ENCODE assay signal across 8 mouse cellular contexts in the genomic region with DNA sequence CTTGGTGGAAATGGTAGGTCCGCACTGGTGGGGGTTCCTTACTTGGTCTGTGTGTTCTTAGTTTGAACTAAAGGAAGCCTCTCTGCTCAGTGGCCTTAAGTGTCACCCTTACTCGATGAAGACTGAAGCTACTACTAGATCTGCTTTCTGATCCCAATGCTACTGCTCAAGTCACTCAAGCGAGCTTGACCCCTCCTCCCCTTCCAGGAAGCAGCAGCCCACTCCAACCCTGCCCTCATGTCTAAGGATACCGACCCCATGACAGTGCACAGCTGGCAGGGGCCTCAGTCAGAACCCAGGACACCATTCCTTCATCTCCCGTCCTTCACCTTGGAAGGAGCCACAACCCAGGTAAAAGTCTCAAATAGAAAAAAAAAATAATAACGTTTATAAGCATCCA. TPM values are rescaled to one million over a fixed set of nuclear protein-coding genes. Genes with fewer than 3 reads are reported as not detected.
DNase-seq lines count a peak whose midpoint lies in the region; ATAC-seq and TF ChIP-seq lines count a peak whose summit lies in the region.

TSS of gene Cep170b (plus strand) at position 240 of the 400 bp plus-strand sequence.

- no peak within 1 kb of the TSS for H3K9ac ChIP-seq in MEL (ENCODE audit: control insufficient read depth, low read depth, low read length, poor library complexity, severe bottlenecking)
- 0 out of 2 replicates have a peak within 1 kb of the TSS, but pooled peaks have one; percentile 95 for H3K9ac ChIP-seq in midbrain, embryonic 13.5 days (replicated peaks)

- H3K9me3 ChIP-seq in MEL (replicated peaks; ENCODE audit: insufficient read depth, low read length): no peaks in the 10 kb centered on the region
- no peaks in the 10 kb centered on the region for H3K9me3 ChIP-seq in midbrain, embryonic 13.5 days

- H3K36me3 ChIP-seq in MEL (ENCODE audit: control insufficient read depth in 1 of 2, insufficient read depth in 2 of 2, low read length in 2 of 2): 0 out of 4 replicates have a peak, but pooled peaks cover 0 to 2% of the 10 kb centered on the region in 2 experiments
- peaks cover 6% of the 10 kb centered on the region; the same call in 1 of the 2 replicates for H3K36me3 ChIP-seq in midbrain, embryonic 13.5 days

- no peak for TF ChIP-seq POLR2A in MEL (IDR thresholded peaks at IDR 0.05; ENCODE audit: control insufficient read depth in 1 of 2, insufficient read depth in 1 of 2, low read depth in 1 of 2, low read length in 2 of 2, poor library complexity in 1 of 2)

- DNase-seq in gastrocnemius, adult 8-10 months (ENCODE audit: low spot score in 2 of 2): no peak
- DNase-seq in gastrocnemius, postnatal 25 days: no peak
- no peak for DNase-seq in MEL (ENCODE audit: low read depth, low spot score)
- no peak for DNase-seq in gonadal fat pad, adult 2 months (ENCODE audit: low read depth)
- peak; percentile 44 for DNase-seq in kidney, postnatal 14 days
- DNase-seq in testis, postnatal 14 days (ENCODE audit: low spot score): no peak
- DNase-seq in frontal cortex, postnatal 10 days (ENCODE audit: low spot score in 2 of 2): no peak

- no peak within 1 kb of the TSS for H3K27ac ChIP-seq in MEL (ENCODE audit: control insufficient read depth, low read depth, low read length)
- no peak within 1 kb of the TSS for H3K27ac ChIP-seq in midbrain, embryonic 13.5 days

- no peak for TF ChIP-seq EP300 in MEL (IDR thresholded peaks at IDR 0.05; ENCODE audit: low read depth in 1 of 2, low read length in 2 of 2)

- peaks cover 0 to 2% of the 10 kb centered on the region in 2 experiments; a peak in 1 of 4 replicates for H3K27me3 ChIP-seq in MEL (ENCODE audit: control insufficient read depth in 1 of 2, insufficient read depth in 2 of 2, low read length in 2 of 2)
- H3K27me3 ChIP-seq in midbrain, embryonic 13.5 days: peaks cover 38% of the 10 kb centered on the region

- ATAC-seq in midbrain, embryonic 13.5 days: no peak

- no peak for TF ChIP-seq RAD21 in MEL (IDR thresholded peaks at IDR 0.05; ENCODE audit: low read depth, low read length)

- H3K4me2 ChIP-seq in midbrain, embryonic 13.5 days (replicated peaks): peak within 1 kb of the TSS; percentile 96

- no peak for TF ChIP-seq CTCF in MEL (IDR thresholded peaks at IDR 0.05 in 2 of 3, conservative IDR thresholded peaks at IDR 0.05 in 1 of 3; ENCODE audit: control insufficient read depth in 1 of 3, insufficient read depth in 1 of 3, low read depth in 2 of 3, low read length in 3 of 3, poor library complexity in 1 of 3, severe bottlenecking in 1 of 3)

- H3K4me3 ChIP-seq in MEL (ENCODE audit: control insufficient read depth in 1 of 2, insufficient read depth in 1 of 2, low read depth in 2 of 2, low read length in 2 of 2): no peak within 1 kb of the TSS
- H3K4me3 ChIP-seq in midbrain, embryonic 13.5 days (replicated peaks): peak within 1 kb of the TSS; percentile 90

- peaks cover 0 to 14% of the 10 kb centered on the region in 2 experiments; a peak in 3 of 4 replicates for H3K4me1 ChIP-seq in MEL (ENCODE audit: control insufficient read depth in 1 of 2, insufficient read depth in 2 of 2, low read length in 2 of 2)
- peaks cover 34% of the 10 kb centered on the region for H3K4me1 ChIP-seq in midbrain, embryonic 13.5 days (replicated peaks)

- 71% methylated on average over 6 of the region's 6 CpGs for WGBS in midbrain, embryonic 13.5 days

- no peaks in the 10 kb centered on the region; the same call in 1 of the 2 replicates for H3K79me2 ChIP-seq in MEL (ENCODE audit: control insufficient read depth, insufficient read depth, low read length, poor library complexity)

TF ChIP-seq in MEL, 35 proteins besides CTCF, POLR2A, EP300 and RAD21:
- TF ChIP-seq POLR2AphosphoS5 (IDR thresholded peaks at IDR 0.05; ENCODE audit: borderline replicate concordance, low read depth, low read length) (no peak), MAX (IDR thresholded peaks at IDR 0.05; ENCODE audit: low read length) (no peak), TBP (IDR thresholded peaks at IDR 0.05; ENCODE audit: low read depth, low read length) (no peak), MXI1 (IDR thresholded peaks at IDR 0.05; ENCODE audit: low read depth, low read length) (no peak), BHLHE40 (IDR thresholded peaks at IDR 0.05; ENCODE audit: borderline replicate concordance, low read depth, low read length) (no peak)

RNA-seq across cellular contexts. Expression of gene Cep170b, which starts in this region (rescaled TPM):
- total RNA-seq in gastrocnemius, adult 8-10 months (2022): 10 to 100 TPM in 3 of 4 experiments, 1 to 10 TPM in 1; 9.8 to 18.4 (median 12.5) TPM
- total RNA-seq in gastrocnemius, postnatal 25 days (2021): 1 to 10 TPM; 8.8 to 9.1 TPM
- total RNA-seq in MEL (2012; rRNA removed): 40.0 and 49.7 TPM in 2 replicates
- polyA plus RNA-seq in MEL (2012; ENCODE audit: insufficient read depth in 1 of 2, insufficient read length in 2 of 2, low read depth in 1 of 2, low replicate concordance in 2 of 2, missing spikeins in 1 of 2): 10 to 100 TPM in 1 of 2 experiments, not detected in 1; 64.0 TPM
- 35.5 and 53.5 TPM in 2 replicates for polyA plus RNA-seq in gonadal fat pad, adult 2 months (2012; rRNA removed)
- 20.2 and 22.0 TPM in 2 replicates for polyA plus RNA-seq in midbrain, embryonic 13.5 days (2015; fragmentation: Nextera tagmentation; extraction: Ambion mirVana)
